Mouse (Mus musculus) embryonic fibroblast, embryonic 13.5 days (primary cell): ENCODE measurements at regions not wholly inside any gene's neighbourhood (a gene's known extent, or its start where the extent isn't known, plus 50 kb on each side); places are given as distances from the start of the nearest gene placed in this dataset.

ENCODE experiments used
- CTCF ChIP-seq: IDR thresholded peaks from 2 replicates; pipeline ENCODE4 v1.5.1; 2011; ENCODE audit warnings: mild to moderate bottlenecking, control low read depth, low read length, moderate library complexity, borderline replicate concordance; ENCODE audit not compliant: insufficient read depth
- POLR2A ChIP-seq: IDR thresholded peaks from 2 replicates; pipeline ENCODE4 v1.6.1; 2011; ENCODE audit warnings: low read depth, mild to moderate bottlenecking, control low read depth, low read length, moderate library complexity

DNA sequence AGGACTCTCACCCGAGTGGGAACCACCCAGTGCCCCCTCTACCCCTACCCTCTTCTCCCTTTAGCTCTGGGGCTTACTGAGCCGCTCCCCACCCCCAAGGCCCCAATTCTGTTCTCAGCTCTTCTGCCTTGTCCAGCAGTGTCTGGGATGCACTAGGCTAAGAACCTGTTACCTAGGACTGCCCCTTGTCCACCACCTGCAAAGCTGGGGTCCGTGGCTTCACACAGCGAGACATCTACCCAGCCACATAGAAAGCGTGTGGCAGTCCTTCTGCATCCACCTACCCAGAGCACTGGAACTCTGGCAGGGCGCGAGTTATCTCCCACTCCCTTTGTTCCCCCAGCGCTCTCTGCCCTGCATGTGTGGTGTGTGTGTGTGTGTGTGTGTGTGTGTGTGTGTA is 123.8 kb upstream of the Far2 start:
- TF ChIP-seq CTCF (no peak), POLR2A (no peak)
